Mouse (Mus musculus): ENCODE results near the gene Rad23b. TPM values are rescaled to one million over a fixed set of nuclear protein-coding genes. Genes with fewer than 3 reads are reported as not detected.
"Not testable (repeated sequence)": the region's sequence is repeated elsewhere in the genome, so short reads cannot be mapped to it uniquely, and the experiment has no call there.

The Rad23b gene
- polyA plus RNA-seq, 1 experiment, result 78.9 TPM

- Histone ChIP-seq H3K27ac (replicated peaks; ENCODE audit: low read depth, low read length) (no peak overlapping the region), H3K4me3 (ENCODE audit: insufficient read depth, low read depth, low read length) (no peak overlapping the region), H3K4me1 (ENCODE audit: control insufficient read depth, insufficient read depth, insufficient read length, low read length) (peaks cover 4% of the 10 kb centered on the region; the same call in 1 of the 2 replicates)
These were observed 41.6 kb downstream of the Rad23b start for GRCm38 (mm10) chr4:55391480-55391879.

- Histone ChIP-seq H3K4me1 (ENCODE audit: control insufficient read depth, insufficient read depth, insufficient read length, low read length) (no peaks in the 10 kb centered on the region), H3K4me3 (ENCODE audit: insufficient read depth, low read depth, low read length) (no peak overlapping the region), H3K27ac (replicated peaks; ENCODE audit: low read depth, low read length) (no peak overlapping the region)
These were observed 42.6 kb downstream of the Rad23b start for GRCm38 (mm10) chr4:55392445-55392844.

- Histone ChIP-seq H3K4me1 (ENCODE audit: control insufficient read depth, insufficient read depth, insufficient read length, low read length) (no peaks in the 10 kb centered on the region), H3K4me3 (ENCODE audit: insufficient read depth, low read depth, low read length) (no peak overlapping the region), H3K27ac (replicated peaks; ENCODE audit: low read depth, low read length) (no peak overlapping the region)
These were observed 48.3 kb downstream of the Rad23b start for GRCm38 (mm10) chr4:55397911-55398762.

GRCm38 (mm10) chr4:55398901-55399300, 49.1 kb downstream of the Rad23b start:
- Histone ChIP-seq H3K4me3 (ENCODE audit: insufficient read depth, low read depth, low read length) (no peak overlapping the region), H3K4me1 (ENCODE audit: control insufficient read depth, insufficient read depth, insufficient read length, low read length) (no peaks in the 10 kb centered on the region), H3K27ac (replicated peaks; ENCODE audit: low read depth, low read length) (no peak overlapping the region)

GRCm38 (mm10) chr4:55405329-55405728, 55.5 kb downstream of the Rad23b start:
- Histone ChIP-seq H3K4me3 (ENCODE audit: insufficient read depth, low read depth, low read length) (no peak overlapping the region), H3K4me1 (ENCODE audit: control insufficient read depth, insufficient read depth, insufficient read length, low read length) (no peaks in the 10 kb centered on the region), H3K27ac (replicated peaks; ENCODE audit: low read depth, low read length) (no peak overlapping the region)

GRCm38 (mm10) chr4:55406558-55406957, 56.7 kb downstream of the Rad23b start:
- Histone ChIP-seq H3K4me3 (ENCODE audit: insufficient read depth, low read depth, low read length) (no peak overlapping the region), H3K27ac (replicated peaks; ENCODE audit: low read depth, low read length) (no peak overlapping the region), H3K4me1 (ENCODE audit: control insufficient read depth, insufficient read depth, insufficient read length, low read length) (no peaks in the 10 kb centered on the region)

- H3K4me1 ChIP-seq (ENCODE audit: control insufficient read depth, insufficient read depth, insufficient read length, low read length), result no peaks in the 10 kb centered on the region
- no peak overlapping the region for H3K4me3 ChIP-seq (ENCODE audit: insufficient read depth, low read depth, low read length)
- no peak overlapping the region for H3K27ac ChIP-seq (replicated peaks; ENCODE audit: low read depth, low read length)
These were observed 58.2 kb downstream of the Rad23b start for GRCm38 (mm10) chr4:55408081-55408480.

GRCm38 (mm10) chr4:55409025-55409424, 59.2 kb downstream of the Rad23b start:
- H3K27ac ChIP-seq (replicated peaks; ENCODE audit: low read depth, low read length), result no peak overlapping the region
- no peaks in the 10 kb centered on the region for H3K4me1 ChIP-seq (ENCODE audit: control insufficient read depth, insufficient read depth, insufficient read length, low read length)
- H3K4me3 ChIP-seq (ENCODE audit: insufficient read depth, low read depth, low read length), result no peak overlapping the region

- H3K27ac ChIP-seq (replicated peaks; ENCODE audit: low read depth, low read length); H3K4me1 ChIP-seq (ENCODE audit: control insufficient read depth, insufficient read depth, insufficient read length, low read length); H3K4me3 ChIP-seq (ENCODE audit: insufficient read depth, low read depth, low read length): not testable (repeated sequence)
These were observed 59.9 kb downstream of the Rad23b start for GRCm38 (mm10) chr4:55409578-55410224.

GRCm38 (mm10) chr4:55415864-55416263, 66.0 kb downstream of the Rad23b start:
- no peak overlapping the region for H3K27ac ChIP-seq (replicated peaks; ENCODE audit: low read depth, low read length)
- H3K4me3 ChIP-seq (ENCODE audit: insufficient read depth, low read depth, low read length), result no peak overlapping the region
- no peaks in the 10 kb centered on the region for H3K4me1 ChIP-seq (ENCODE audit: control insufficient read depth, insufficient read depth, insufficient read length, low read length)

- Histone ChIP-seq H3K4me1 (ENCODE audit: control insufficient read depth, insufficient read depth, insufficient read length, low read length) (no peaks in the 10 kb centered on the region), H3K27ac (replicated peaks; ENCODE audit: low read depth, low read length) (no peak overlapping the region), H3K4me3 (ENCODE audit: insufficient read depth, low read depth, low read length) (no peak overlapping the region)
These were observed 76.4 kb downstream of the Rad23b start for GRCm38 (mm10) chr4:55426250-55426649.

Other genes starting within 250 kb of the Rad23b start
- 17.1 and 51.4 TPM in 2 replicates for gene Klf4, start 182.4 kb downstream of the Rad23b start, polyA plus RNA-seq (2012; ENCODE audit: insufficient read depth, insufficient read length, missing spikeins)